Mouse (Mus musculus) midbrain, embryonic 10.5 days (tissue): ENCODE data around the gene Muc2. TPM values are rescaled to one million over a fixed set of nuclear protein-coding genes. Genes with fewer than 3 reads are reported as not detected.

ENCODE experiments used
- DNase-seq: peaks from one replicate; pipeline ENCODE4 v3.0.0-alpha.2; 2017; ENCODE audit warnings: low spot score
- H3K27ac ChIP-seq: fragments of 300-500 bp; sonication (generic); replicated peaks from 2 replicates; pipeline ENCODE4 v1.5.1; 2016; ENCODE audit warnings: mild to moderate bottlenecking
- H3K27me3 ChIP-seq: fragments of 300-500 bp; sonication (generic); 2 replicates; pipeline ENCODE4 v1.6.1; 2016; ENCODE audit warnings: low read depth, mild to moderate bottlenecking; ENCODE audit not compliant: poor library complexity, severe bottlenecking
- H3K36me3 ChIP-seq: fragments of 300-500 bp; sonication (generic); 2 replicates; pipeline ENCODE4 v1.6.1; 2016; ENCODE audit warnings: mild to moderate bottlenecking, moderate library complexity
- H3K4me1 ChIP-seq: fragments of 300-500 bp; sonication (generic); 2 replicates; pipeline ENCODE4 v1.6.1; 2016
- H3K4me3 ChIP-seq: fragments of 300-500 bp; sonication (generic); 2 replicates; pipeline ENCODE4 v1.5.1; 2016; ENCODE audit warnings: mild to moderate bottlenecking, moderate library complexity
- H3K9me3 ChIP-seq: fragments of 300-500 bp; sonication (generic); replicated peaks from 2 replicates; pipeline ENCODE4 v1.6.1; 2016; ENCODE audit warnings: mild to moderate bottlenecking
- WGBS: fragments of 180-500 bp; shearing (Covaris S2); methylation state at CpG from one replicate; pipeline ENCODE4 v1.1.7; 2016; 5-methylcytosine and 5-hydroxymethylcytosine counted together
- polyA plus RNA-seq: library from polyadenylated mRNA; unstranded; fragments of >200 nt; fragmentation: Nextera tagmentation; extraction: Ambion mirVana; gene quantifications from 2 replicates; pipeline ENCODE4 v1.2.1, GENCODE M21; 2016

The Muc2 gene
- polyA plus RNA-seq, 1 experiment from 2014 or later, result 0.21 TPM

DNA sequence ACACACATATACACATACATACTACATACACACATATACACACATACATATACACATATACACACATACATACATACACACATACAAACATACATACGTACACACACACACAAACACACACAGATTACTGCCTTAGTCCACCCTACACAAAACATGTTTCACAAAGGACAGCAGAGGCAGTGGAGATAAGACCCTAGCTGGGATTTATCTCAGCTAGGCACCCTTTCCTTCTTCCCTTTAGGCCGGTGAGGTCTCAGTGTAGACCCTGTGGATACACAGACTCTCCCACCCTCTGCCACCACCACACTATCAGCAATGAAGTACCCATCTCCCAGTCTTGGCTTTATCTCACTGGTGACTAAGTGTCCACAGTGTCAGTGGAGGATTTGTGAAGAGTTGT lies 84.7 kb downstream of the Muc2 start:
- H3K36me3 ChIP-seq, result no peaks in the 10 kb centered on the region
- peaks cover 16% of the 10 kb centered on the region for H3K4me1 ChIP-seq
- H3K27ac ChIP-seq, result no peak overlapping the region
- no peak overlapping the region for H3K4me3 ChIP-seq
- DNase-seq, result no peak
- no peaks in the 10 kb centered on the region for H3K27me3 ChIP-seq
- WGBS, result 95% methylated on average over 2 of the region's 2 CpGs
- no peaks in the 10 kb centered on the region for H3K9me3 ChIP-seq

DNA sequence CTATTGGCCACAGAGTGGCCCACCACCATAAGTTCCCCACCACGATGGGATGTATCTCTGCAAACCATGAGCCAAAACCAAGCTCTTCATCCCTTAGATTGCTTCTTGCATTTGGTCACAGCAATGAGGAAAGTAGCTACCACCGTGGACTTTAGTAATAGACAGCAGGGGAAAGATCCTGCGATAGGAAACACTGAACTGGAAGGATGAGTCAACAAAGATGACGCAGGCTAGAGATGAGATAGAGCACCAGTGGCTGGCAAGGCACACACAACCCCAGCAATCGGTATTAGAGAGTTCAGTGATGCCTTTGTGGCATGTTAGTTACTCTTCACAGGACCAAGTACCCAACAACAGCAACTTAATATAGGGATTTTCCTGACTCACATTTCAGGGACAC lies 86.1 kb downstream of the Muc2 start:
- Histone ChIP-seq H3K27me3 (no peaks in the 10 kb centered on the region), H3K4me1 (peaks cover 16% of the 10 kb centered on the region), H3K27ac (no peak overlapping the region), H3K9me3 (no peaks in the 10 kb centered on the region), H3K36me3 (no peaks in the 10 kb centered on the region), H3K4me3 (no peak overlapping the region)
- no peak for DNase-seq
- WGBS, result 83% methylated on average over 5 of the region's 5 CpGs

DNA sequence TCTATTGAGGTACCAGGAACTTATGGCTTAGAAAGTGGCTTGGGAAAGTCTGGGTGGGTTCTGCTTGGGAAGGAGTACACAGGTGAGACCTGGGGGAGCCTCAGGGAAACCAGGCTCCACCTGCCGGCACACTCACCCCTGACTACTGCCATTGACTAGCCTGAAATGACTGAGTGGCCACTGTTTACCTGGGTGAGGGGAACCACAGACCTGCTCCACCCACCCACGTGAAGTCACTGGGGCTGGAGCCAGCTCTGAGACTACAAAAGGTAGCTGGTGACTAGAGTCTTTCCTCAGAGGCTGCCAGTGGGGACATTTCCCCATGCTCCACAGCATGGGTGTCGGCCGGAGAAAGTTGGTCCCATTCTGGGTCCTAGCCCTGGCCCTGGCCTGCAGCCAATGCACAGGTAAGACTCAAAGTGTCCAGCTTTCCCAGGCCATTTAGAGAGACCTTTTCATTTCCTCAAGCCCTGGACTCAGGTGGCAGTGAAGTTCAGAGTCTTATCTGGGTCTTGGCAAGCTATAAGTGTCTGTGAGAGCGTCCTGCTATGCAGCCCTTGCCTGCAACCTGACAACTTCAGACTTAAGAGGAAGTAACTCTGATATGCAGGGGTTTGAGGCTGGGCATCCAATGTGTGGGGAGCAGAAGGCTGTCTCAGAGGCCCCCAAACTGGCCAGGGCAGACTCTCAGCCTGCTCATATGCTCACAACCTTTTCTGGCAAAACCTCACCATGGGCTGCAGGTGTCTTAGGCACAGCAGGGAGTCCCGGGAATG lies 98.7 kb downstream of the Muc2 start, which contains the start of gene Muc5ac:
Gene Muc5ac, plus strand, starts transcription at position 296 of the 776 bp plus-strand sequence.
- Histone ChIP-seq H3K4me1 (no peaks in the 10 kb centered on the region), H3K27me3 (no peaks in the 10 kb centered on the region), H3K4me3 (no peak within 1 kb of the TSS), H3K27ac (no peak within 1 kb of the TSS), H3K36me3 (no peaks in the 10 kb centered on the region), H3K9me3 (no peaks in the 10 kb centered on the region)
- WGBS, result 84% methylated on average over 6 of the region's 6 CpGs
- DNase-seq, result no peak

DNA sequence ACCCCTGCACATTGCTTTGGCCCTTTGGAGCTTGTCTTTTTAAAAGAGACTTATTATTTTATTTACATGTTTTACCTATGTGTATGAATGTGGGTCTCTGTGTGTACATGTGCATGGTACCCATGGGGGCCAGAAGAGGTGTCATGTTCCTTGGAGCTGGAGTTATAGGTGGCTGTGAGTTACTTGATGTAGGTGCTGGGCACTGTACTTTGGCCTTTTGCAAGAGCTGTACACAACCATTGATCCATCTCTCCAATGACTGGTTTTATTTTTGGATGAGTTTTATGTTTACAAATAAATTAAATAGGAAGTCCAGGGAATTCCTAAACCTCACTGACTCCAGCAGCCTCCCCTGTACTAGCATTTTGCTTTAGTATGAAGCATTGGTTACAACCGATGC lies 104.1 kb downstream of the Muc2 start:
- H3K4me3 ChIP-seq, result no peak overlapping the region
- H3K27me3 ChIP-seq, result no peaks in the 10 kb centered on the region
- peaks cover 18% of the 10 kb centered on the region for H3K9me3 ChIP-seq
- H3K27ac ChIP-seq, result no peak overlapping the region
- DNase-seq, result no peak
- H3K36me3 ChIP-seq, result no peaks in the 10 kb centered on the region
- WGBS, result 97% methylated on average over 1 of the region's 1 CpGs
- H3K4me1 ChIP-seq, result no peaks in the 10 kb centered on the region

DNA sequence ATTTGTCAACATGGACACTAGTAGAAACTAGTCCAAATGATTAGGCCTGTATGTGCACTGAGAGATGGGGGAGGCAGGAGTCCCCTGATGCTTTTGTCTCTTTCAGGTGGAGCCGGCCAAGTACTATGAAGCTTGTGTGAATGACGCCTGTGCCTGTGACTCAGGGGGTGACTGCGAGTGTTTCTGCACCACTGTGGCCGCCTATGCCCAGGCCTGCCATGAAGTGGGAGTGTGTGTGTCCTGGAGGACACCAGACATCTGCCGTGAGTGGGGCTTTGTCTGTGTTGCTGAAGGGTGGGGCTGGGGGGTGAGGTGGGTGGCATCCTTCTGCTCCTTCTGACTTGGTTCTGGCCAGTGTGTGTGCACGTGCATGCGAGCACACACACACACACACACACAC lies 113.1 kb downstream of the Muc2 start:
- no peaks in the 10 kb centered on the region for H3K36me3 ChIP-seq
- peaks cover 11% of the 10 kb centered on the region; the same call in 1 of the 2 replicates for H3K9me3 ChIP-seq
- 87% methylated on average over 7 of the region's 7 CpGs for WGBS
- no peaks in the 10 kb centered on the region for H3K27me3 ChIP-seq
- no peak overlapping the region for H3K4me3 ChIP-seq
- no peaks in the 10 kb centered on the region for H3K4me1 ChIP-seq
- no peak overlapping the region for H3K27ac ChIP-seq
- DNase-seq, result no peak

Other genes starting within 250 kb of the Muc2 start
- gene Pidd1, start 246.3 kb upstream of the Muc2 start, polyA plus RNA-seq, result 18.8 and 20.9 TPM in 2 replicates
- gene Rplp2, start 243.0 kb upstream of the Muc2 start, polyA plus RNA-seq, result 905 and 1,135 TPM in 2 replicates
- gene Pnpla2, start 235.1 kb upstream of the Muc2 start, polyA plus RNA-seq, result 15.2 and 17.5 TPM in 2 replicates
- 4.1 and 6.9 TPM in 2 replicates for gene Cracr2b, start 229.2 kb upstream of the Muc2 start, polyA plus RNA-seq
- 17.3 and 17.6 TPM in 2 replicates for gene Cd151, start 222.9 kb upstream of the Muc2 start, polyA plus RNA-seq
- 82.1 and 85.0 TPM in 2 replicates for gene Polr2l, start 215.2 kb upstream of the Muc2 start, polyA plus RNA-seq
- gene Tspan4, start 215.1 kb upstream of the Muc2 start, polyA plus RNA-seq, result 33.3 and 38.7 TPM in 2 replicates
- gene Chid1, start 150.5 kb upstream of the Muc2 start, polyA plus RNA-seq, result 25.0 and 29.4 TPM in 2 replicates
- gene Ap2a2, start 128.2 kb upstream of the Muc2 start, polyA plus RNA-seq, result 104 and 112 TPM in 2 replicates
- gene Muc6, start 35.0 kb upstream of the Muc2 start, polyA plus RNA-seq, result 0.14 and 0.20 TPM in 2 replicates
- not detected in 2 replicates for gene Muc5ac, start 98.6 kb downstream of the Muc2 start, polyA plus RNA-seq
- gene Muc5b, start 148.7 kb downstream of the Muc2 start, polyA plus RNA-seq, result 0.01 TPM in 2 replicates
- 52.9 and 66.6 TPM in 2 replicates for gene Tollip, start 228.2 kb downstream of the Muc2 start, polyA plus RNA-seq